Mouse (Mus musculus) left cerebral cortex, postnatal 25 days (tissue): ENCODE results near the gene Sparcl1. TPM values are rescaled to one million over a fixed set of nuclear protein-coding genes. Genes with fewer than 3 reads are reported as not detected.
A peak's percentile ranks its signal among the peaks of the same experiment; 100 is the strongest.

Source experiments
- DNase-seq, 2 experiments: peaks; one replicate each; pipeline ENCODE4 v3.0.0; 2022; ENCODE audit warnings: low spot score in 2 of 2, mixed read lengths in 1 of 2
- intact Hi-C: fragments of 180-260 bp; cut with DNase I; formaldehyde crosslinking; loops from one replicate; pipeline ENCODE4 v1.15.1; 2025
- total RNA-seq, 2 experiments: library from RNA; stranded (reverse); gene quantifications; 2 replicates each; pipeline ENCODE4 v1.2.3; 2021

Gene Sparcl1
- total RNA-seq, 2 experiments from 2014 or later: 1,388 to 1,439 TPM

DNA sequence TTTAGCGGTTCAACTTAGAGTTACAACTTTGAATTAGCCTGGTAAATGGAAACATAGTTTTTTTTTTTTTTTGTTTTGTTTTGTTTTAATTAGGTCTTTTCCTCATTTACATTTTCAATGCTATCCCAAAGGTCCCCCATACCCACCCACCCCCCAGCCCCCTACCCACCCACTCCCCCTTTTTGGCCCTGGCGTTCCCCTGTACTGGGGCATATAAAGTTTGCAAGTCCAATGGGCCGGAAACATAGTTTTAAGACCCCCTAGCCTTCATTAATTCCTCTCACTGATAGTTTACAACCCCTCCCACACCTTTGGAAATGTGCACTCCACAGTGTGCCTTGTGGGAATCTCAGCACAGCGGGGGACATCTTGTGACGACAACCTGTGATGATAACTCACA, 39.9 kb downstream of the Sparcl1 start:
- intact Hi-C loops: no loop called here
- no peak for DNase-seq

DNA sequence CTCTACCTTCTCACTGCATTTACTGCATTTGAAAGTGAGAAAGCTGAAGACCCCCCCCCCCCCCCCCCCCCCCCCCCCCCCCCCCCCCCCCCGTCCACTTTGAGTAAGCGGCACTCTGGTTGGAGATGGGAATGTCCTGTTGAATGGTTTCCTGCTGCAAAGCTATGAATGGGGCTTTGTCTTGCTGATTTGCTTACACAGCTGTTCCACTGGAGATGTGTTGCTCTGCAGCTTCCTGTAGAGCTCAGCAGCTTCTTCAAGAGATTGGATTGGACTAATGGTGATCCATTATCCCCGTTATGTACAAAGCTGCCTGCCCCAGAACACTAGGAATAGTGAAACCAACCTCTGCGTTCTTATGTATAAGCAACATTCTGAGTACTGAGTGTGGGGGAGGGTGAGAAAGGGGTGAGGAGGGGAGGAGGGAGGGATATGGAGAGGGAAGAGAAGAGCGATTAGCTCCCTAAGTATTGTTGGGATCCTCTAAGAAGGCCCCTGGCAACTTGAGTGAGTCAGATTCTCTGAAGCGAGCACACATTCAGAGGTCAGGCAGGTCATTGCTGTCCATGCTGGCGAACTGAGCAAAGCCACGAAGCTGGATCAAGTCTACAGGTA, 41.2 kb downstream of the Sparcl1 start:
- no peak for DNase-seq
- intact Hi-C loops: no loop called here

DNA sequence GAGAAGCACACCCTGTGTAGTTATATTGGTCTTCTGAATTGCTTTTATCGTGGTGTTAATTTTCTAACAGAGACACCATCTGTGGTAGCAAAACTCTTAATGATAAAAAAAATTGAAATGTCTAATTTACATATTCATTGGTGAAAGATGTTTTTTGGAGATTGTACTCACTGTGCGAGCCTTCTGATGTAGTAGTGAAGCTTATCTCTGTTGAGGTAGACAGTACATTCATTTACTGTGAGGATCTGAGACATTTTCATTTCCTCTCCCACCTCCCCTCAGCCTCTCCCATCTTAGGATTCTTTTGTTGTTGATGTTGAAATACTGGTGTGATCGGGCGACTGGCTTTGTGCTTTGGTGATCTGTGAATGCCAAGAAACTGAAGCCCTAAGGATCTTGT, 42.5 kb downstream of the Sparcl1 start:
- no peak for DNase-seq

DNA sequence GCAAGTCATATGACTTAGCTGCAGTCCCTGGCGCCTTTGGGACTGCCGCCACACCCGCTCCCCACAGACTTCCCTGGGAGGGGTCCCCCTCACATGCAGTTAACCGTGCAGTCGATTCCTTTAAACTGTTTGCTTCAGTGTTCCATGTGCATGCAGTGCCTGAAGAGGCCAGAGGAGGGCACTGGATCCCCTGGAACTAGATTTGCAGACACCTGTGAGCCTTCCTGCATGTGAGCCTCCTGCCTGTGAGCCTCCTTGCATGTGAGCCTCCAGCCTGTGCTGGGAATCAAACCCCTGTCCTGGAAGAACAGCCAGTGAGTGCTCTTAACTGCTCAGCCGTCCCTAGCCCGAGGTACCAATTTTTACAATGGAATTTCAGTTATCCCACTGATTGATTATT, 44.8 kb downstream of the Sparcl1 start:
- intact Hi-C loops: no loop called here
- DNase-seq: no peak

More for the DNA sequence above, 42.5 kb downstream of the Sparcl1 start:
- intact Hi-C loops: no loop called here

DNA sequence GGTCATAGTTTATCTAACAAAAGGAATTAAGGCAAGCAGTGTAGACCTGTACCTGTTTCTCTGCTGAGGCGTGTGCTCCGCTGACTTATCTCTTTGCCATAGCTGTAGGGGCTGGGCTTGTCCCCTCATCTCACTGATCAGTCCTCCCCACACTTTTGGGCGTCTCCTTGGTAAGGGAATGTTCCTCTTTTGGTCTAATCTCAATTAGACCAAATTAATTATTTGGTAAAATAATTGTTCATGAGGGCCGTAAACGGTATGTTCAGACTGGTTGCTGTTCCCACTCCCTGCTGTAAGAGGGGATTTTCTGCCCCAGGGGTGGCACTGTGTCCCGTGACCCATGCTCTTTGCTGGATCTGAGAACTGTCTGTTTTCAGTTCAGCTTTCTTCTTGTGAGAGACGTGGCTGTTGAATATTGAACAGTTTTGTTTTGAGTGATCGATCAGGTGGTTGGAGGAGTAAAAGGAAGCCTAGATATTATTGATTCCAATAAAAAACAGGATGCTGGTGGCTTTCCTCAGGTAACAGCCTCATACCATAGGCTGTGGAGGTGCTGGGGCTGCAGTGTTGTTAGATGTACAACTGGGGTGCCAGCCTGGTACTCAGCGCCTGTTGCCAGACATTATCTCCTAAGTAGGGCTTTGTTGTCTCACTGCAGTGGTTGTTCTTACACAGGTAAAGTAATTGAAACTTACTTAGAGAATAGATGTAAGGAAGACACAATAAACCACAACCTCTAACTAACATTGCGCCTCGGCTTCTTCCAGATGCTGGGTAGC, 50.6 kb downstream of the Sparcl1 start:
- intact Hi-C loops: no loop called here
- no peak for DNase-seq

DNA sequence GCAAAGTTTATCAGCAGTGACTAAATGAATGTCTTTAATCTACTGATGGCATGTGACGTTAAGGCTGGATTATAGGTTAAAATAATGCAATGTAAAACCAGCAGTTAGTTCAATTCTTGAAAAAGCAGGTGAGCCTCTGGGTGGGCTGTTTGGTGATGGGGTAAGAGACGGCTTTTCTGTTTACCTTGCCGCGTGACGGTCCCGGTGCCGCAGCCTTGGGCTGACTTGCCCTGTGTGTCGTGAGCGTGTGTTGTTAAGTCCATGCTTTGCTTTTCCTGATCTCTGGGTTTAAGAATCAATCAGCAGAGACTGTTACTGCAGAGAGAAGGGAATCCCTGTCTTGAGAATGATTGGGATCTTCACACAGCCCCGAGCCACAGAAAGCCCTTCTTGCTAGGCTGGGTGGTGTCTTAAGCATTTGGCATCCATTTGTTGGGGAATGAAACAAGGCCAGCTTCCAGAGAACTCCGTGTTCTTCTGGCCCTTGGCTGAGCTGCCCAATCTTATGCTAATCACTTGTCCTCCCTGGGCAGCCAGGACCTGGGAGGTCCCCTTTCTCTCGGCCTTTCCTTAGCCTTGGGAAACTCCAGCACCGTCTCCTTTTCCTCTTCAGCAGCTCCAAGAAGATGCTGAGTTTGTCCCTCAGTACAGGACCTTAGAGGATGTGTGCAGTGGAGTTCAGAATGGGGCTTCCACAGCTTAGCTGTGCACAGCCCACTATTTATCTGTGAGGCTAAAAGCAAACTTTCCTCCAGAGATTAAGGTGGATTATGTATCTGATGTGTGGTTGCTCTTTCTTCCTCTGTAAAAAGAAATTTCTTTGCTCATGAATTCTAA, 51.4 kb downstream of the Sparcl1 start:
- DNase-seq: peak in 1 of 2 experiments; percentile 60
- intact Hi-C loops: no loop called here

DNA sequence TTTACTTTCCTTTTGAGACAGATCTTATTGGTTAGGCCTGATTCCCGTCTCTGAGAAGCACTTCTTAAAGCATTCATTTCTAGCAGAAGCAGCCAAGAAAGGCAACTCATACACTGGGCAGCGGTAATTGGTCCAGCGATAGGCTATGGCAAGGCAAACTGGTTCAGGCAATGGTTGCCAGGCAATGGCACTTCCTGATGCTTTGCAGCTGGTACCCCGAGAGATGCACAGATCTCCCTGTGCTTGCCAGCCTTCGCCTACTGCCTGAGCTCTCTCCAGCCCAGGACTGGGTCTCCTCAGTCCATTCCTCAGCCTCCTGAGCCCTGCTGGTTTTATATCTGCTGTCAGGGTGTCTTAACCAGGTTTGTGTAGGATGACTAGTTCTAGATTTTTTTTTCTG, 53.1 kb downstream of the Sparcl1 start:
- intact Hi-C loops: no loop called here
- DNase-seq: no peak

DNA sequence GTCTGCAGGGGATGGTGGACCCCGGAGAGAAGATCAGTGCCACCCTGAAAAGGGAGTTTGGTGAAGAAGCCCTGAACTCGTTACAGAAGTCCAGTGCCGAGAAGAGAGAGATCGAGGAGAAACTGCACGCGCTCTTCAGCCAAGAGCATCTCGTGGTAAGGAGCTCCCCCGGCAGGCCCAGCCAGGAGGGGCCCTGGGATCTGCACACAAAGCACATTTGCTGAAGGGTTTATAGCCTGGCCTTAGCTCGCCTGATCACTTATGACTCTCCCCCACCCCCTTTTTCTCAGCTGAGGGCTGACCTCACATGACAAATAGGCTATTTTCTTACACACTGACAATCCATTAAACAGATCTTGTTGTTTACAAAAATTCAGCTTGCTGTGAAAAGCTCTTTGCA, 53.9 kb downstream of the Sparcl1 start:
- intact Hi-C loops: no loop called here
- no peak for DNase-seq

DNA sequence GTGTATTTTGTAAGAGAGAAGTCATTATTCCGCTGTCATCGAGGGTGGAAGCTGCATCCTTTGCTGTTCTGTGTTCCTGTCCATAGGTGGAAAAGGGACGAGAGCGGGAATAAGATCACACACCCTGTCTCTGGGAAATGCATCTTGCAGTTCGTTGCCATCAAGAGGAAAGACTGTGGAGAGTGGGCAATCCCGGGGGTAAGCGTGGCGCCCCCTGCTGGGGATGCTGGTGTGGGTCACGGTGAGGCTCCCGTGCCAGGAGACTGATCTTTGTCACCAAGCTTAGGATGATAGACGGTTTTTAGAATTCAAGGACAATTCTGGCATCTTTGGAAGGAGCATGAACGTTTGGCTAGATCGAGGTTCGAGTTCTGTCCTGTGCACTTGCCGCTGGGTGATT, 55.5 kb downstream of the Sparcl1 start:
- no peak for DNase-seq
- intact Hi-C loops: no loop called here

DNA sequence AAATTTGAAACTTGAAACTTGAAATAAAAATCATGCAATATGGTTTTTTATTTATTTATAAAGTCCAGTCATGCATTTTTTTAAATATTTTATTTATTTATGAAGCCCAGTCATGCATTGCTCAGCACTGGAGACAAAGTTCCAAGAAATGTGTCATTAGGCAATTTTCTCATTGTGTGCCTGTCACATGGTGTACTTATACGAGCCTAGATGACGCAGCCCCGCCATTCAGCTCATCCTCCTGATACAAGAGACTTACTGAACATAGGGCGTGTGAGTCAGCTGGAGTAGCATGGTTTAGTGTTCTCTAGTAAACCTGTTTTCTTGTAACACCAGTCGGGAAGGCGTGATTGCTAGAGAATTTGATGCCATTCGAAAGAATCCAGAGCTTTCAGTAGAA, 57.2 kb downstream of the Sparcl1 start:
- intact Hi-C loops: no loop called here

DNA sequence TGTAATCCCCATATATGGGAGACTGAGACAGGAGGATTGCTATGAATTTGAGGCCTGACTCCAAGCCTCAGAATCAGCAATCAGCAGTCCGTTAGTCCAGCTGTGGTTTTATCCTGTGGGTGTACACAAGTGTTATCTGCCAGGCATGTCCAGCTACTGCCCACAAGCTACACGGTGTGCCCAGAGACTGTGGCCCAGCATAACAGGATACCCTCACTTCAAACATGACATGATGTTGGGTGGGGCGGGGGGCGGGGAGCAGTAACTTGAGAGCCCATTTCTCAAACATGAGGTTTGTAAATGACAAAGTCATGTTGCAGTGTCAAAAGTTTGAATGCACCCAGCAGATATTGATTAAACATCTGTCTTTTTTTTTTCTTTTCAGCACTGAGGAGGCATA, 57.7 kb downstream of the Sparcl1 start:
- DNase-seq: no peak
- intact Hi-C loops: no loop called here

More for the DNA sequence above, 57.2 kb downstream of the Sparcl1 start:
- no peak for DNase-seq

DNA sequence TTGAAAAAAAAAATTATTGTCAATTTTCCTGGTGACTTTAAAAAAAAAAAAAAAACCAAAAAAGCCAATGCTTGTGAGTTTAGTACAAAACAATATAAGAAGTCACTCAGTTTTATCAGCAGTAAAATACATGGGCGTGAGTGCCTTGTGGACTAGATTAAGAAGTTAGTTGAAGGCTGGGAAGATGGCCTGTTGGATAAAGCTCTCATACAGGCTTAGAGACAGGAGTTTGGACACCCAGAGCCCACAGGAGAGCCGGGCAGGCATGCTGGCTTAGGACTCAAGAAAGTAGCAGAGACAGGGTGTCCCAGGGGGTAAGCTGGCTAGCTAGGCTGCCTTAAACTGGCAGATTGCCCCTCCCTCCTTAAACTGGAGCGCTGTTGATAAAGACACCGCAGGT, 58.6 kb downstream of the Sparcl1 start:
- DNase-seq: no peak
- intact Hi-C loops: no loop called here

DNA sequence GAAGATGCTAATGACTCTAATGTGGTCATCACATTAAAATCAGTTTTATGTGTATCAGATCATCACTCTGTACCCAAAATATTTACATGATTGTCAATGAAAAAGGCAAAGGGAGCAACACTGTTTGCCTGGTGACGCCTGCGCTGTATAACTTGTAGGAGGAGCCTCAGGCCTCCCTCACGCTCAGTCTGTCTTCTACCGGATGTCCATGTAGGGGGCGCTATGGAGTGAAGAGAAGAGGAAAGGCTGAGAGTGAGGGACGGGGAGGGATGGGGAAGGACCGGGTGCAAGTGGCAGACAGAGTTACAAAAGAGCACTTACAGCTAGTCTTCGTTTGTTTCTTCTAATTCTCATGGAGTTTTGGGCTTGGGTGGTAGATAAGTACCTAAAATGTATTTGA, 60.6 kb downstream of the Sparcl1 start:
- no peak for DNase-seq
- intact Hi-C loops: no loop called here

DNA sequence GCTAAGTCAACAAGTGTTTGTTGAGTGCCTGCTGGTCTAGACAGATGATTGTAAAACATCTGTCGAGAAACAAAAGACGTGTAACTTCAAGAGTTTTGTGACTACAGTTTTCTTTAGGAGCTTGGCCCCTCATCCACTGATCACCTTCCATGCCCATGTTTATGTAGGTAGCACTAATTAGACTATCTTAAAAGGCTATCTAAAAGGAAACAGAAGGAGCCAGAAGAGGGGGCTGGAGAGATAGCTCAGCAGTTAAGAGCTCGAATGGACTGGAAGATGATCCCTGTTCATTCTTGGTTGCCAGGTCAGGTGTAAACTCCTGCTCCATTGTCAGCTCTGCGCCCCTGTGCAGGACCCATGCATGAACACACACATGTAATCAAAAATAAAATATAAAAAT, 65.4 kb downstream of the Sparcl1 start:
- intact Hi-C loops: loop anchor here (5.0 kb wide), 1 partner anchor 136 kb away; the partner anchor contains the start of gene Klhl8
- no peak for DNase-seq

DNA sequence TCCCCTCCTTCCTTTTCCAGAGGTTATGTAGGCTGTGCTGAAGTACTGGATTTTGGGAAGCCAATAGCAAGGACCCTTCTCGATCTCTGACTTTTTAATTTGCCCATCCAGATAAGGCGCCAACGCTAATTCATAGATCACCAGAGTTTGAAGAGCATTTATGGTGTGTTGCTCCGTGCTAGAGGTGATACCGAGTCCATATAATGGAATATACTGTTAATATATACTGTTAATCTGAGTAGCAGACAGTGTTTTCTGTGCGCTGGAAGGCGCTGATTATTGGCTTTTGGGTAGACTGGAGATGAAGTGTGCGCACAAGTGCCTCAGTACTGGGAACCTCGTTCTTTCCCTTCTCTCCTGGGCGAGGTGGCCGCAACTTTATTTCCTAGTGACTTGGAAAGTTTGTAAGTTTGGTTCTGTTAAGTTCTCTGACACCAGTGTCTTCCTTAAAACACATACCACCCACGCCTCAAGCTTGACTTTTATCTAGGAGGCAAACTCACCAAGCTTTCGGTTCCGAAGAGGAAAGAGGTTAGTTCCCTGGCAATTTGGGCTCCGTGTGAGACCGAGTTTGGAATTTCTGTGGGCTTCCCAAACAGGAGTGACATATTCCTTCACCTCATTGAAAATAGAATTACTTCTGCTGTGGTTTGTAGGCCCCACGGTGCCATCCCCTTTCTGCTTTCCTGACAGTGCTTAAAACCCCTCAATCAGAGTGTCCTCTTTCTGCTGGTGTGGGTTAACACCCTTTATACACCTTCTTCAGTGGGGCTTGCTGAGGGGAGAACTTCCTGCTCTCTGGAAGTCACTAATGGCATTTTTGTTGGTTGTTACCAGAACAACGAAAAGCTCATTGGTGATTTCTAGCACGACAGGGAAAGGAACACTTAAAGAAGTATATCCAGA, 66.1 kb downstream of the Sparcl1 start:
- intact Hi-C loops: loop anchor here (5.0 kb wide), 1 partner anchor 135 kb away; the partner anchor contains the start of gene Klhl8
- DNase-seq: peak in 1 of 2 experiments; percentile 38

DNA sequence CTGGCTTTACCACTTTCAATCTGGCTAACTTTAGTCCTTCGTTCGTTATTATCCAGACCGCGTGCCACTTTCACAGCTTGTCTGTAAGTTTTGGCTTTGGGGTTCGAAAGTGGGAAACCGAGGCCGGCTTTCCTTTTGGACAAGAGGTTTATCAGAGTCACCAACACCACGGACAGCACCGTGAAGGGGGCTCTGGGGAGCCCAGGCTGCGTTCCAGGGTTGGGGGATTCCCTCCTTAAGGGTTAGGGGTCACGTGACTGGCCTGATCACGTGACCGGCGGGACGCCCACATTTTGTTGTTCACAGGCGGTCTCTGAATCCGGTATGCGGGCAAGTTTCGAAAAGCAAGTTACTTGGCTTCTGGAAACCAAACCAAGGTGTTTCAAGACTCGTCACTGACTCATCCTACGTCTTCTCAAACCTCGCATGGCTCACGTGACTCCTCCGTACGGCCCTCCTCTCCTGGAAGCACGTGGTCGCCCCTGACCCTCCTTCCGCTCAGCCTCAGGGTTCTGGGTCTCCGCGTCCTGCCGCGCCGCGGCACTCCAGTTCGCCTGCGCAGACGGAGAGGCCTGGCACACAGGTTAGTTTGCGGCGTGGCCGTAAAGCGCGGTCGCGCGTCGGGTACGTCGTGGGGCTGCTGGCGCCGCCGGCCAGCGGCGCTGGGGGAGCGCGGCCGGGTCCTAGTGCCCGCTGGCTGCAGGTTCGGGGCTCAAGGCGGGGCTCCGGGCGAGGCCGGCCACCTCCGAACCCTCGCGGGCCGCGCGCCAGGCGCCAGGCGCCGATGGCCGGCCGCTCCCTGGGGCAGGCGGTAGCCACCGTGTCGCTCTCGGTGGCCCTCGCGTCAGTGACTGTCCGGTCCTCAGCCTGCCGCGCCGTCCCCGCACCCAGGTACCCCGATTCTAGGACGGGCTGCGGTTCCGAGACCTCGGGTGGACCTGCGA, 67.0 kb downstream of the Sparcl1 start, which contains the start of gene Nudt9:
Nudt9 (plus strand) TSS at position 51 of the 944 bp plus-strand sequence.
- peak; percentile 99 for DNase-seq
- intact Hi-C loops: loop anchor here (5.0 kb wide), 1 partner anchor 134 kb away; the partner anchor contains the start of gene Klhl8

DNA sequence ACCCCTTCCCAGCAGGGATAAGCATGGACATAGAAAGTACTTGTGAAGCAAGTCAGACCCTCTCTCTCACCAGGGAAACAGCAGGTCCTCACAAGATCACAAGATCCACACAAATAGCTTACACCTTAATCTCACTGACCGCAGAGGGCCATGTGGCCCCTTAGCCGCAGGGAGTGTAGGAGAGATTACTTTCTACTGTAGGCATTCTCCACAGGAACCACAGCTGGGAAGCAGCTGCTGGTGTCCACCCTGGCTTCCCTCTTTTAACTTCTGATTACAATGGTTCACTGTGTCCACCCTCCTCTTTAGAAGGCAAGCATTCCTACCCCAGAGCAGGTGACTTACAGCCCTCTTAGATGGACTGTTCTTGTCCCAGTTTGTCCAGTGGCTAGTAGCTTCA, 69.8 kb downstream of the Sparcl1 start:
- intact Hi-C loops: no loop called here
- no peak for DNase-seq

DNA sequence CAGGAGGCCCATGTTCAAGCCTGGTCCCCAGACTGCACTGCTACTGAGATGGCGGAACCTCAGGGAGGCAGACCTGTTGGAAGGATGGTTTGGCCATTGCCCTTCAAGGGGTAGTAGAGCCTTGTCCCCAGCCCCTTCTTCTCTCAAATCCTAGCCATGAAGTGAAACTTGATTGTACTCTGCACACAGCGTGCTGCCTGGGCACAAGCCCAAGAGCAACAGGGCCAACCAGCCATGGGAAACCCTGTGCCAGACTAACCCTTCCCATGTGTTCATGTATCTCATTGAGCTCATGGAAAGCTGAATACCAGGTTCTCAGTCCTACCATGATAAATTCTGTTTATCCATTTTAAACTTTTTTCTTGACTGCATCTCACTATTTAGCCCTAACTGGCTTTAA, 70.6 kb downstream of the Sparcl1 start:
- DNase-seq: no peak
- intact Hi-C loops: no loop called here
